Mouse (Mus musculus) cortical plate, adult 2 months (tissue): Measurements from ENCODE around the gene Map7.

ENCODE experiments used
- CTCF ChIP-seq: fragments of 200-500 bp; IDR thresholded peaks from 2 replicates; pipeline ENCODE4 v1.5.1; 2011; ENCODE audit warnings: mild to moderate bottlenecking, control low read depth, low read length; ENCODE audit not compliant: insufficient read depth; ENCODE audit errors: extremely low read depth
- POLR2A ChIP-seq: fragments of 200-500 bp; IDR thresholded peaks from 2 replicates; pipeline ENCODE4 v1.6.1; 2011; ENCODE audit warnings: mild to moderate bottlenecking, low read length, control low read depth; ENCODE audit not compliant: insufficient read depth; ENCODE audit errors: extremely low read depth

DNA sequence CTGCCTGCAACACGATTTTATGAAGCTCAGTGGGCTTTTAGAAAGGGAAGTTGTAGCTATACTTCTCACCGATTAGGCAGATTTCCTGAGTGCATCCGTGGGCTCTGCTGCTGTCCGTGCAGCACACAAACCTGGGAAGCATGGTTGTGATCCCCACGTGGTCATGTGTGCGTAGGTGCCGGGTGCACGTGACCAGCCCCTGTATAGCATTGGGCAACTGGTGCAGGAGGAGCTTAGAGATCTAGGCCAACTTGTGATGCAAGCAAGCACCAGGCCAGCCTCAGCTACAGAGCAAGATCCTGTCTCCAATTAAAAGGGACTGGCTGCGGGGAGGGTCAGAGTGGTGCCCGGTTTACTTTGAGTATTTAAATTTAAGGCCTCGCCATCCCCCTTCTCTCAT, 18.5 kb downstream of the Map7 start:
- TF ChIP-seq CTCF (no peak), POLR2A (no peak)
